Mouse (Mus musculus) ES-Bruce4 (cell line): ENCODE data around the gene Slc5a11. TPM values are rescaled to one million over a fixed set of nuclear protein-coding genes. Genes with fewer than 3 reads are reported as not detected.

Experiments used
- H3K27ac ChIP-seq: 2 replicates; pipeline ENCODE4 v1.5.1; 2012; ENCODE audit warnings: low read length, inconsistent platforms; ENCODE audit not compliant: insufficient read depth
- H3K27me3 ChIP-seq: 2 replicates; pipeline ENCODE4 v1.6.1; 2012; ENCODE audit warnings: mild to moderate bottlenecking, low read length, inconsistent platforms; ENCODE audit not compliant: control insufficient read depth, poor library complexity, insufficient read depth, severe bottlenecking
- H3K36me3 ChIP-seq: 2 replicates; pipeline ENCODE4 v1.6.1; 2012; ENCODE audit warnings: inconsistent platforms, mild to moderate bottlenecking, low read length, moderate library complexity; ENCODE audit not compliant: control insufficient read depth, poor library complexity, insufficient read depth, severe bottlenecking
- H3K4me1 ChIP-seq: one replicate; pipeline ENCODE4 v1.8.1; 2011; ENCODE audit warnings: low read length; ENCODE audit not compliant: control insufficient read depth, insufficient read depth
- H3K4me3 ChIP-seq: 2 replicates; pipeline ENCODE4 v1.5.1; 2011; ENCODE audit warnings: low read depth, mild to moderate bottlenecking, low read length
- H3K9ac ChIP-seq: 2 replicates; pipeline ENCODE4 v1.6.1; 2012; ENCODE audit warnings: low read depth, mild to moderate bottlenecking, inconsistent platforms; ENCODE audit not compliant: poor library complexity, severe bottlenecking
- H3K9me3 ChIP-seq: replicated peaks from 2 replicates; pipeline ENCODE4 v1.6.1; 2012; ENCODE audit warnings: mild to moderate bottlenecking, low read length, inconsistent platforms; ENCODE audit not compliant: control insufficient read depth, poor library complexity, insufficient read depth, severe bottlenecking
- CTCF ChIP-seq: IDR thresholded peaks from one replicate; pipeline ENCODE4 v1.8.1; 2011; ENCODE audit warnings: low read depth, low read length
- EP300 ChIP-seq: IDR thresholded peaks from 2 replicates; pipeline ENCODE4 v1.6.1; 2011; ENCODE audit warnings: low read depth, low read length; ENCODE audit not compliant: insufficient read depth
- POLR2A ChIP-seq: IDR thresholded peaks from one replicate; pipeline ENCODE4 v1.8.1; 2011; ENCODE audit warnings: low read length; ENCODE audit not compliant: insufficient read depth
- polyA plus RNA-seq: library from polyadenylated mRNA; stranded (reverse); fragments of >200 nt; gene quantifications from 2 replicates; pipeline ENCODE4 v1.2.4, GENCODE M21; 2011; ENCODE audit warnings: low read depth; ENCODE audit not compliant: missing spikeins, insufficient read depth, insufficient read length

Gene Slc5a11
- polyA plus RNA-seq, 1 experiment = 2.3 TPM

DNA sequence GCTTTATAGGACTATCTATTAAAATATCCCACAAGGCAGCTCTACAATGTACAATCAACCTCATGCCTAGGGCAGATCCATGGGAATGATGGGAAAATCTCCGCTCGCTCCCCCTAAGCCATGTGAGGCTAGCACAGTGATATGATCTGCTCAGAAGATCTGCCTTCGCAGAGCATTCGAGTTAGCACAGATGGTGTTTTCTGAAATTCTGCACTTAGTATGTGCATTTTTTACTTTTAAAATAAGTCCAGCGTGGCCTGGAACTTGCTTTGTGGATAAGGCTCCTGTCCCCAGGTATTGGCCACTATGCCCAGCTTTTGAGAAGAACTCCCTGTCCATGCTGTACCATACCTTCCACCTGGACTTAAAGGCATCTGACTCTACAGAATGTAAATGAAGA is 71.3 kb downstream of the Slc5a11 start:
- H3K27ac ChIP-seq = no peak overlapping the region
- no peak overlapping the region for H3K9ac ChIP-seq
- H3K36me3 ChIP-seq = peaks cover 13% of the 10 kb centered on the region; the same call in 1 of the 2 replicates
- H3K4me1 ChIP-seq = no peaks in the 10 kb centered on the region
- no peak for TF ChIP-seq CTCF
- no peak for TF ChIP-seq POLR2A
- TF ChIP-seq EP300 = no peak
- no peaks in the 10 kb centered on the region for H3K27me3 ChIP-seq
- H3K4me3 ChIP-seq = no peak overlapping the region
- no peaks in the 10 kb centered on the region for H3K9me3 ChIP-seq

DNA sequence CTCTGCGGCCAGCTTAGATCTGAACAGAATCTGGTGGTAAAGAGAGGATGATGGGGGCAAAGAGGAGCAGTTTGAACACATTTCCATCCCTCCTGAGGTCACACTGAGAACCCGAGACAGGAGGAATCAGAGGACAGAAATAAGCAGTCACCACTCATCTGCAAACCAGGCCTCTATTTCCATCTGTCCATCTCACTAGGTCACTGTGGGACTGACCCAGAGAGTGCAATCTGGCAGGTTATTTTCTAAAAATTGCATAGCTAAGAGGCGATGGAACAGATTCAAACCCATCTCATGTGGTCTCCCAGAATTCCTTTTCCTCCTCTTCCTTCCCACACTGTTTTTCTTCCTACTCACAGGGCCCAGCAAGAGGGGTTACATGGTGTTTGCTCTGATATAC is 73.3 kb downstream of the Slc5a11 start:
- Histone ChIP-seq H3K27me3 (no peaks in the 10 kb centered on the region), H3K4me3 (no peak overlapping the region), H3K36me3 (peaks cover 13% of the 10 kb centered on the region; the same call in 1 of the 2 replicates), H3K27ac (no peak overlapping the region), H3K4me1 (no peaks in the 10 kb centered on the region), H3K9me3 (no peaks in the 10 kb centered on the region), H3K9ac (no peak overlapping the region)
- TF ChIP-seq POLR2A = no peak
- no peak for TF ChIP-seq EP300
- no peak for TF ChIP-seq CTCF

DNA sequence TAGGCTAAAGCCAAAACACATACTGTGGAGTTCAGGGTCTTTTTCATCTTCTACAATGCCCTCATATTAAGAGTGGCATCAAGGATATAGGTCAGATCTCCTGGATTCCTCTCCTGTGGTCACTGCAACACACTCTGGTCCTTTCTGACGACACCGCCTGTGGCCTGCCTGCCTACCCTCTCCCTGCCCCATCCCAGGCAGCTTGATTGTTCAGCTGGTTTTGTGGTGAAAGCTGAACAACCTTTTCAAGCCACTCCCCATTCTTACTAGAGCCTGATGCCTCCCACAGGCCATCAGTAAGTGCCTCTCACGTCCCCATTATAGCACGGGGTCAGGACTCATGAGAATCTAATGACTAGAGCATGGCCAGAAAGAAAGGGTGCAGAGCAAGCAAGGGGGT is 74.6 kb downstream of the Slc5a11 start:
- no peaks in the 10 kb centered on the region for H3K27me3 ChIP-seq
- TF ChIP-seq POLR2A (no peak), CTCF (no peak), EP300 (no peak)
- H3K27ac ChIP-seq = no peak overlapping the region
- peaks cover 13% of the 10 kb centered on the region; the same call in 1 of the 2 replicates for H3K36me3 ChIP-seq
- no peak overlapping the region for H3K4me3 ChIP-seq
- H3K9me3 ChIP-seq = no peaks in the 10 kb centered on the region
- H3K4me1 ChIP-seq = no peaks in the 10 kb centered on the region
- no peak overlapping the region for H3K9ac ChIP-seq

DNA sequence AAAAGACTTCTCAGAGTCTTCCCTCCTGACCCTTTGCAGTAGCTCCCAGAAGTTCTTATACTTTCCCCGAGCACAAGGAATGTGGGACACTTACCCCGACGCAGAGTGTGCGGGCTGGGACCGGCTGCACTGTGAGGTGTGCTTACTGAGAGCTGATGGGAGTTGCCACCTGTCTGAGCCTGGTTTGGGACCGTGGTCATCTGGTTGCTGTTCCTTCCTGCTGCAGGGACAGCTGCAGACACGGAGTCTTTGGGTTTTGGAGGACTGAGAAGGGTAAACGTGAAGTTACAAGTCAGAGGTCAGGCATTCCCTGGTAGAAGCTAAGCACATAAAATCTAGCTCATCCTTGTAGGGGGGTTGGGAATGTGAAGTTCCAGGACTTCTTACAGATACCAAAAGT is 77.4 kb downstream of the Slc5a11 start:
- no peaks in the 10 kb centered on the region for H3K9me3 ChIP-seq
- no peak overlapping the region for H3K9ac ChIP-seq
- TF ChIP-seq POLR2A = no peak
- TF ChIP-seq CTCF = no peak
- no peak for TF ChIP-seq EP300
- H3K4me3 ChIP-seq = no peak overlapping the region
- peaks cover 11% of the 10 kb centered on the region; the same call in 1 of the 2 replicates for H3K36me3 ChIP-seq
- no peaks in the 10 kb centered on the region for H3K27me3 ChIP-seq
- H3K27ac ChIP-seq = no peak overlapping the region
- H3K4me1 ChIP-seq = no peaks in the 10 kb centered on the region

DNA sequence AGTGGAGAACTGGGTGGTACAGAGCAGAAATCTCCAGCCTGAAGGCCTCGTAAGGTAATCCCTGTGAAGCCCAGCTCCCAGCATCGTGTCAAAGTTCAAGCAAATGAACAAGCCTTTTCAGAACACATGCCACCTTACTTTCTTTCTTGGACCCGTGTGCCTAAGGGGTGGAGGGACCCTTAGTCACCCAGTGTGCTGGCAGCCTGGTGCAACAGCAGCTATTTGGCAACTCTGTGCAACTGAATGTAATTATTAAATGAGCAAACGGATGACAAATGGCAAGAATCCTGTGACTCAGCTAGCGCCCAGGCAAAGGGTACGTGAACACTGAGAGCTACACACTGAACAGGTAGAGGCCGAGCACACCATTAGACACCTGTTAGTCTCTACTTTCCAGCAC is 79.3 kb downstream of the Slc5a11 start:
- Histone ChIP-seq H3K9me3 (no peaks in the 10 kb centered on the region), H3K27me3 (no peaks in the 10 kb centered on the region), H3K36me3 (peaks cover 9% of the 10 kb centered on the region; the same call in 1 of the 2 replicates), H3K27ac (no peak overlapping the region), H3K9ac (no peak overlapping the region), H3K4me1 (no peaks in the 10 kb centered on the region), H3K4me3 (no peak overlapping the region)
- TF ChIP-seq CTCF (no peak), POLR2A (no peak), EP300 (no peak)

DNA sequence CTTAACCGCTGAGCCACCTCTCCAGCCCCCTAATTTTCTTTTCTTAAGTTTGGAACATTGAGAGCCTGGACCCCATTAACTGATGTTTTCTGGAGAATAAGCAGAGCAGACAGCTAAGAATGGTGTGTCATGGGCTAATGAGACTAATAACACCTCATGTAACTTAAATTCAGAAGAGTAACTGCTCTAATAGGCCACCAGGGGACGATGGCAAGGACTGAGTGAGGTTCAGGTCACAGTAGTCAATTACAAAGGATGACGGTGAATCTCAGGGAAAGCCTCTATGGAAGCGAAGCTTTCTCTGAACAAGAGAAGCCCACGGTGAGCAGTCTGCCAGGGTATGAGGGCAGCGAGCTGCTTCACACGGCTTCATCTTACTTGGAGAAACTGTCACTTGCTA is 80.8 kb downstream of the Slc5a11 start:
- H3K4me3 ChIP-seq = no peak overlapping the region
- no peak overlapping the region for H3K27ac ChIP-seq
- peaks cover 4% of the 10 kb centered on the region; the same call in 1 of the 2 replicates for H3K36me3 ChIP-seq
- H3K9ac ChIP-seq = no peak overlapping the region
- no peak for TF ChIP-seq EP300
- no peak for TF ChIP-seq CTCF
- no peak for TF ChIP-seq POLR2A
- no peaks in the 10 kb centered on the region for H3K27me3 ChIP-seq
- H3K4me1 ChIP-seq = no peaks in the 10 kb centered on the region
- no peaks in the 10 kb centered on the region for H3K9me3 ChIP-seq
